Mouse (Mus musculus) liver, adult 2 months (tissue): ENCODE results near the gene Rcn1. TPM values are rescaled to one million over a fixed set of nuclear protein-coding genes. Genes with fewer than 3 reads are reported as not detected.

Experiments used
- DNase-seq: peaks from one replicate; pipeline ENCODE4 v3.0.0-alpha.2; 2011; ENCODE audit warnings: low read depth, low spot score; ENCODE audit errors: extremely low read depth
- H3K27ac ChIP-seq: fragments of 200-500 bp; replicated peaks from 2 replicates; pipeline ENCODE4 v1.5.1; 2012; ENCODE audit warnings: low read depth, mild to moderate bottlenecking, control low read depth, inconsistent platforms, low read length; ENCODE audit not compliant: insufficient read depth
- H3K27me3 ChIP-seq: fragments of 200-500 bp; 2 replicates; pipeline ENCODE4 v1.6.1; 2012; ENCODE audit warnings: mild to moderate bottlenecking, moderate library complexity, low read length, inconsistent platforms; ENCODE audit not compliant: control insufficient read depth, insufficient read depth
- H3K36me3 ChIP-seq: fragments of 200-500 bp; 2 replicates; pipeline ENCODE4 v1.6.1; 2012; ENCODE audit warnings: low read length, inconsistent platforms; ENCODE audit not compliant: control insufficient read depth, insufficient read depth
- H3K4me1 ChIP-seq: fragments of 200-500 bp; 2 replicates; pipeline ENCODE4 v1.6.1; 2011; ENCODE audit warnings: low read length; ENCODE audit not compliant: control insufficient read depth, insufficient read depth
- H3K4me3 ChIP-seq: fragments of 200-500 bp; 2 replicates; pipeline ENCODE4 v1.5.1; 2011; ENCODE audit warnings: low read depth, mild to moderate bottlenecking, control low read depth, low read length, moderate library complexity; ENCODE audit not compliant: insufficient read depth
- H3K79me2 ChIP-seq: fragments of 200-500 bp; 2 replicates; pipeline ENCODE4 v1.6.1; 2012; ENCODE audit warnings: inconsistent platforms, mild to moderate bottlenecking, low read length, moderate library complexity; ENCODE audit not compliant: control insufficient read depth, insufficient read depth
- H3K9ac ChIP-seq: fragments of 200-500 bp; 2 replicates; pipeline ENCODE4 v1.6.1; 2012; ENCODE audit warnings: low read depth, mild to moderate bottlenecking, control low read depth, inconsistent platforms, low read length
- CTCF ChIP-seq: fragments of 200-500 bp; IDR thresholded peaks from 2 replicates; pipeline ENCODE4 v1.5.1; 2011; ENCODE audit warnings: low read depth, low read length, control low read depth
- POLR2A ChIP-seq: fragments of 200-500 bp; IDR thresholded peaks from 2 replicates; pipeline ENCODE4 v1.6.1; 2011; ENCODE audit warnings: low read length, control low read depth; ENCODE audit not compliant: insufficient read depth; ENCODE audit errors: extremely low read depth
- WGBS: fragments of 180-500 bp; shearing (Covaris S2); methylation state at CpG from one replicate; pipeline ENCODE4 v1.1.7; 2018; 5-methylcytosine and 5-hydroxymethylcytosine counted together
- polyA plus RNA-seq: library from polyadenylated mRNA; depleted of rRNA; stranded (reverse); fragments of >200 nt; gene quantifications from 2 replicates; pipeline ENCODE4 v1.2.3, GENCODE M21; 2012
- total RNA-seq: library from RNA; depleted of rRNA; stranded (reverse); fragments of >200 nt; gene quantifications from 2 replicates; pipeline ENCODE4 v1.2.3, GENCODE M21; 2014

Rcn1 gene
- total and polyA plus RNA-seq, 2 experiments, result 1.5 to 8.8 TPM

DNA sequence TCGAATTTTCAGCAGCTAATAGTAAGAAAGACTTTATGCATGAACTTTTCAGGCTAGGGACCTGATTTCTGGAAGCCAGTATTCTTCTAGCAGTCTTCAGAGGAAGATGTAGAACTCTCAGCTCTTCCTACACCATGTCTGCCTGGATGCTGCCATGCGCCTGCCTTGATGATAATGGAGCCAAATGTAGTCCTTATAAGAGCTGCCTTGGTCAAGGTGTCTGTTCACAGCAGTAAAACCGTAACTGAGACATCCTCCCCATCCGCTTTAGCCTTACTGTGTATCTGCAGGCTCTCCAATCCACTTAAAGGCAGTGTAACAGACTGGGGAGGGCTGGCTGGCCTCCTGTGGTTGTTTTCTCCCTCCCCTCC is 7.7 kb downstream of the Rcn1 start:
- TF ChIP-seq CTCF, result no peak
- no peak for TF ChIP-seq POLR2A

DNA sequence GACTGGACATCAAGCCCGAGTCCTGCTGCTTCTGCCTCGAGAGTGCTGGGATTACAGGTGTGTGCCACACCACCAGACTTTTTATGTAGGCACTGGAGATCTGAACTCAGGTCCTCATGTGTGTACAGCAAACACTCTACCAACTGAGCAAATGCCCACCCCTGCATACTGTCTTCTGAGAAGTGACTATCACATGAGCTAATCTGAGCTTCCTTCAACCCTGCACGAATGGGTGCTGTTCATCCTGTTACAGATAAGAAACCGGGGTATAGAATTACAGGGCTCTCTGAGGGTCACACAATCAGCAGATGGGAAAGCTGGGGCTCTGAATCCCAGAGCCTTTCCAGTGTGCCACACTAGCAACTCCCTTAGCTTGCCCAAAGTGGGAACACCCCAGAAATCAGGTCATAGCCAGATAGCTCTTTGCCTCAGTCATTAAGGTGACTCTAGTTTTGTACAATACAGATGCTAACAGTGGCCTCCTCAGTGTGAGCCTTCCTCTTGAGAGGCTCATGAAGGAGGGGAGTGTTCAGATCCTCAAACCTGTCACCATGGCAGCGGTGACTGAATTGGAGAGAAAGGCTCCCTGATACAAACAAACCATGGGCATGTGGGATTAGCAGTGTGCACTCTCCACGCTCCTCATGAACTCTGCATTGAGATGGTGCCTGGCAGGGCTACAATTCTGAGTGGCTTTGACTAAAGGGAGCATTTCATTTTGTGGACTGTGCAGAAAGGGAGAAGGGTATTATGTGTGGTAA is 8.3 kb downstream of the Rcn1 start:
- no peak overlapping the region for H3K27ac ChIP-seq
- H3K36me3 ChIP-seq, result no peaks in the 10 kb centered on the region
- H3K9ac ChIP-seq, result no peak overlapping the region
- no peak for DNase-seq
- no peak overlapping the region for H3K4me3 ChIP-seq
- no peak for TF ChIP-seq CTCF
- TF ChIP-seq POLR2A, result no peak
- no peaks in the 10 kb centered on the region for H3K27me3 ChIP-seq
- H3K79me2 ChIP-seq, result no peaks in the 10 kb centered on the region
- 87% methylated on average over 6 of the region's 6 CpGs for WGBS
- no peaks in the 10 kb centered on the region for H3K4me1 ChIP-seq

More for the DNA sequence above, 7.7 kb downstream of the Rcn1 start:
- Histone ChIP-seq H3K79me2 (no peaks in the 10 kb centered on the region), H3K27ac (no peak overlapping the region), H3K27me3 (no peaks in the 10 kb centered on the region), H3K36me3 (no peaks in the 10 kb centered on the region), H3K4me1 (no peaks in the 10 kb centered on the region), H3K9ac (no peak overlapping the region), H3K4me3 (no peak overlapping the region)
- no peak for DNase-seq
- WGBS, result 91% methylated on average over 4 of the region's 4 CpGs

DNA sequence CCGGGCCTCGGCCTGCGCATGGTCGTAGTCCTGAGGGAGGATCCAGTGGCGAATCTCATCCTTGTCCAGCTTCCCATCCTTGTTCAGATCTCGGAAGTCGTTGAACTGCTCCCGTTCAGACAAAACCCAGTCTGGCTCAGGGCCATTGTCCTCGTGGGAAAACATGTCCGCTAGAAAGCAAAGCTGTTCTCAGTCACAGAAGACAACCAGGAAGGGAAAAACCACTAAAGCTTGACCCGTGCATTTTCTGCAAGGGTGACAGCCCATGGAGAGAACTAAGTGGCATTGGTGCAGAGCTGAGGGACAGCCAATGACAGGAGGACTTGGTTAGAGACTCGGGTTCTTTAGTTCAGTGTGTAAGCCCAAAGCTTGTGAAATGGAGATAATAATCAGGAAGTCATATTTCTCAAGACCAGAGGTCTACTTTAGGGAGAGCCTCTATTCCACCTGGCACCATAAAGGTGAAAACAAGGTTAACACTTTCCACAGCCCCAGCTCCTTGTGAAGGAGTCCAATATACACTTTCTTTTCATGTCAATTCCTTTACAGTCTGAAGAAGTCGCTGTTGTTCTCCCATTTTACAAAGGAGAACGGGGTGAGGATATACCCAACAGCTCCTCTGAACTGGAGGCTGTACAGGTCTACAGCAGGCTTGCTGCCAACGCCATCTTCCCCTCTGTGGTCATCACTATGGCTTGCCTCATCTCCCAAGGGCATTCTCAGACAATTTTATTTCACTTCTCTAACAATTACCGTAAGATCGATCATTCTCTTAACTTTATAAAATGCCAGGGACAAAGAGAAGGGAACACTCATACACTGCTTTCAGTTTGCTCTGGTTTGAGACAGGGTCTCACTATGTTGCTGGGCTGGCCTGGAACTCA is 9.9 kb downstream of the Rcn1 start:
- no peaks in the 10 kb centered on the region for H3K4me1 ChIP-seq
- H3K4me3 ChIP-seq, result no peak overlapping the region
- H3K36me3 ChIP-seq, result no peaks in the 10 kb centered on the region
- DNase-seq, result no peak
- H3K9ac ChIP-seq, result no peak overlapping the region
- no peaks in the 10 kb centered on the region for H3K27me3 ChIP-seq
- no peaks in the 10 kb centered on the region for H3K79me2 ChIP-seq
- H3K27ac ChIP-seq, result no peak overlapping the region
- WGBS, result 87% methylated on average over 17 of the region's 17 CpGs
- TF ChIP-seq CTCF, result no peak
- no peak for TF ChIP-seq POLR2A

GRCm38 (mm10) chr2:105386418-105386817 is 12.7 kb downstream of the Rcn1 start:
- WGBS, result 77% methylated on average over 4 of the region's 4 CpGs
- H3K9ac ChIP-seq, result no peak overlapping the region
- no peaks in the 10 kb centered on the region for H3K79me2 ChIP-seq
- no peak overlapping the region for H3K4me3 ChIP-seq
- TF ChIP-seq POLR2A (no peak), CTCF (no peak)
- no peak for DNase-seq
- no peaks in the 10 kb centered on the region for H3K27me3 ChIP-seq
- H3K27ac ChIP-seq, result no peak overlapping the region
- no peaks in the 10 kb centered on the region for H3K36me3 ChIP-seq
- no peaks in the 10 kb centered on the region for H3K4me1 ChIP-seq

DNA sequence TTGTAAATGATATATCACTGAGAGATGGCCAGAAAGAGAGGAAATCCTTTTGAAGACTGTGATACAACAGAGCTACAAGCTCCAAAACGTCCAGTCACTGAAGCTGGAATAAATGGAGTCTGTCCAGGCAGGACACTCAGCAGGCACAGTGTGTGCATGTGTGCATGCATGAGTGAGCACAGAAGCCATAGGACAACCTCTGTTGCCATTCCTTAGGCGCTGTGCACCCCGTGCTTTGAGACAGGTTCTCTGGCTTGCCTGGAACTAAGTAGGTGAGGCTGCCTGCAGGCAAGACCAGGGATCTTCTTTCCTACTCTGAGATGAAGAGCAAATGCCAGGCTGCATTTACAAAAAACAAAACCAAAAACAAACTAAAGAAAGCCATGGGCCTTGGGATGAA is 14.1 kb downstream of the Rcn1 start:
- H3K79me2 ChIP-seq, result no peaks in the 10 kb centered on the region
- WGBS, result 84% methylated on average over 3 of the region's 3 CpGs
- no peaks in the 10 kb centered on the region for H3K36me3 ChIP-seq
- no peaks in the 10 kb centered on the region for H3K4me1 ChIP-seq
- no peaks in the 10 kb centered on the region for H3K27me3 ChIP-seq
- peak; percentile 23 for DNase-seq
- H3K4me3 ChIP-seq, result no peak overlapping the region
- TF ChIP-seq CTCF (no peak), POLR2A (no peak)
- H3K27ac ChIP-seq, result no peak overlapping the region
- no peak overlapping the region for H3K9ac ChIP-seq
